Mouse (Mus musculus): Measurements from ENCODE around the gene Itih2.

Gene Itih2

GRCm38 (mm10) chr2:10118751-10119150 lies 12.4 kb downstream of the Itih2 start:
- no peak for DNase-seq (ENCODE audit: low spot score in 2 of 2)

DNA sequence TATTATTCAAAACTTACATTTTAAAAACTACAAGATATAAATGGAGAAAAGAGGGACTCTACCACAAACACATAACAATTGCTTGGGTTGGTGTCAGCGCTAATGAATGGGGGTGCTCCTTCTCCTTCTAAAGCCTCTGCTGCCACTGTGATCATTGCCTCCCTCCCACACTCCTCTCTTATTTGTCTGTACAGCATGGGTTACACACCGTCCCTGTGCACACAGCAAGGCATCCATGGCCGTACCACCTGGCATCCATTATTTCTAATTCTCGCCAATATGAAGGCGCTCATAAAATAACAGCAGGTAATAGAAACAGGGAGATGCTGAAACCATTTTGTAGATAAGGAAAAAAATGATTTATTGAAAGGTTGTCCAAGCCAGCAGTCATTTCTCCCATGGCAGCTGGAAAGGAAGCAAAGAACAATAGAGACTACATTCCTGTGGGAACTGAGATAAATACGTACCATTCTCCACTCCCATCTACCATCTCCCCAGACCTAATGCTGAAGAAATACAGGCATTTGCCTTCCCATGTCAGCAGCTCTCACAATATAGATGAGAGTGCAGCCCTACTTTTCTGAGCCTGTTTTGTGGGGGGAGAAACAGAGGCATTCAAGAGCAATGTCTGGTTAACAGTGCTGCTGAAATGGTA lies 22.5 kb downstream of the Itih2 start:
- DNase-seq (ENCODE audit: low spot score in 2 of 2): no peak

GRCm38 (mm10) chr2:10101180-10101579 lies 30.0 kb downstream of the Itih2 start:
- peak in 1 of 2 experiments; percentile 42 for DNase-seq (ENCODE audit: low spot score in 2 of 2)

- DNase-seq (ENCODE audit: low spot score in 2 of 2): no peak
Measured at GRCm38 (mm10) chr2:10100471-10100870, 30.7 kb downstream of the Itih2 start.

GRCm38 (mm10) chr2:10098598-10099215 lies 32.5 kb downstream of the Itih2 start:
- DNase-seq (ENCODE audit: low spot score in 2 of 2): peak in 1 of 2 experiments; percentile 50

GRCm38 (mm10) chr2:10094327-10095100 lies 36.7 kb downstream of the Itih2 start:
- no peak for DNase-seq (ENCODE audit: low spot score in 2 of 2)

- DNase-seq (ENCODE audit: low spot score in 2 of 2): no peak
Measured at GRCm38 (mm10) chr2:10087256-10087850, 43.8 kb downstream of the Itih2 start.

DNA sequence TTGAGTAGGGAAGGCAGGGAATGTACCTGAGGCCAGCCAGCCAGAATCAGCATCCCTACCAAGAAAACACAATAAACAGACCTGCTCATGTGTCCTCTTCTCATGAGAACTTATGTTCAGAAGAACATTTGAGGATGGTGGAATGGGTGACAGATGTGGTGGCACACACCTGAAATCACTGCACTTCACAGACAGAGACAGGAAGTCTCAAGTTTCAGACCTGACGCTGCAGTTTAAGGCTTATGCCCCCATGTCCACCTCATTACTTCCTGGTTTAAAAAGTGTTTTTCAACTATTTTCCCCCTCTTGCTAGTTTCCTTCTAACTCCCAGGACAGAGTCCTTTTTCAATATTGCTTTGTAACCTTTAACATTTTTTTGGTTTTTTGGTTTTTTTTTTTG lies 48.5 kb downstream of the Itih2 start:
- DNase-seq (ENCODE audit: low spot score in 2 of 2): no peak

GRCm38 (mm10) chr2:10081453-10082080 lies 49.6 kb downstream of the Itih2 start:
- no peak for DNase-seq (ENCODE audit: low spot score in 2 of 2)

GRCm38 (mm10) chr2:10080310-10081010 lies 50.7 kb downstream of the Itih2 start, which contains the start of the genes Atp5c1 and Kin:
Gene Atp5c1, minus strand, starts transcription at chr2:10080510.
Gene Kin, plus strand, starts transcription at chr2:10080593.
- DNase-seq (ENCODE audit: low spot score in 2 of 2): peak; percentile 94 to 95

- DNase-seq (ENCODE audit: low spot score in 2 of 2): no peak
Measured at GRCm38 (mm10) chr2:10079745-10080309, 51.4 kb downstream of the Itih2 start.

DNA sequence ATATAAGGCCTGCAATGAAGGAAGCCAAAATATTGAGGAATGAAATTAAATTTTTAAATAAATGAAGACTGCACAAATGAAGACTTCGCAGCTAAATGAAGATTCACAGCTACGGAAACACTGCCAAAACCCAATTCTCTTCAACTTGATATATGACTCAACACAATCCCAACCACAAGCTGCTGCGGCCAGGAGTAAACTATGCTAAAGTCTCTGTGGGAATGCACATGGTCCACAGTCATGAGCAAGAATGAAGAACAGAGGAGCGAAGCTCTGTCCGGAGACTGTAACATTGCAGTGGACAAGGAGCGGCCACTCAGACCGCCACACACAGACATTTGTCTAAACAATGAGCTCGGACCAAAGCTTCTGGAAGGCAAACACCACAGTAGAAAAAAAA lies 54.5 kb downstream of the Itih2 start:
- no peak for DNase-seq (ENCODE audit: low spot score in 2 of 2)

GRCm38 (mm10) chr2:10074470-10074869 lies 56.7 kb downstream of the Itih2 start:
- no peak for DNase-seq (ENCODE audit: low spot score in 2 of 2)

DNA sequence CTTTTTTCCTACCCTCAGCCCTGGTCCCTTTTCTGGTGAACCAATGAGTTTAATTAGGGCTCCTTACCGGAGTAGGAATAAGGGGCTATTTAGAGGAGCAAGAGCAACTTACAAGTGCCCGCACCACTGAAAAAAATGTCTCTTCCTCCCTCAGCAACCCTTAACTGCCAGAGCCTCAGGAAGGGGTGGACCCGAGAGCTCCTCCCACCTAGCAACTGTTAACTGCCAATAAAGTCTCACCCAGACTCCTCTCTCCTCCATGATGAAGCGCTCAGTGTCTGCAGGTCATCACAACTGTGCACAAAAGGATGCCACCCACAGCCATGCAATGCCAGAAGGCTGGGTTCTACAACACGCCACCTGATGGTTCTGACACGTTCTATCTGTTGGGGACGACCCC lies 59.4 kb downstream of the Itih2 start:
- no peak for DNase-seq (ENCODE audit: low spot score in 2 of 2)

- DNase-seq (ENCODE audit: low spot score in 2 of 2): no peak
Measured at GRCm38 (mm10) chr2:10058836-10059235, 72.4 kb downstream of the Itih2 start.

DNA sequence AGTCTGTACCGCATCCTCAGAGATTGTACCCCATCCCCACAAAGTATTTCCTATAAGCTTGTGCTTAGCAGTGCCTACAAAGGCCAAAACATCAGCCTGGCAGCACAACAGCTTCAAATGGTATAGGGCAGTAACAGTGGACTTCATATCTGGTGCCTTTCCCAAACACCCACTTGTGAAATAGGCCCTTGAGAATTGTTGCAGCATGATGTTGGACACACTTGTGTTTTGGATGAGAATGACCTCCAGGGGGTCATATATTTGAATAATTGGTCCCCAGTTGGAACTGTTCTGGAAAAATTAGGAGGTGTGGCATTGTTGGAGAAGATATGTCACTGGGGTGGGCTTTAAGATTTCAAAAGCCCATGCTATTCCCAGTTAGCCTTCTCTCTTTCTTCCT lies 79.2 kb downstream of the Itih2 start:
- no peak for DNase-seq (ENCODE audit: low spot score in 2 of 2)

- peak; percentile 27 to 33 for DNase-seq (ENCODE audit: low spot score in 2 of 2)
Measured at GRCm38 (mm10) chr2:10050878-10051277, 80.3 kb downstream of the Itih2 start.

GRCm38 (mm10) chr2:10049456-10049855 lies 81.7 kb downstream of the Itih2 start:
- DNase-seq (ENCODE audit: low spot score in 2 of 2): no peak

DNA sequence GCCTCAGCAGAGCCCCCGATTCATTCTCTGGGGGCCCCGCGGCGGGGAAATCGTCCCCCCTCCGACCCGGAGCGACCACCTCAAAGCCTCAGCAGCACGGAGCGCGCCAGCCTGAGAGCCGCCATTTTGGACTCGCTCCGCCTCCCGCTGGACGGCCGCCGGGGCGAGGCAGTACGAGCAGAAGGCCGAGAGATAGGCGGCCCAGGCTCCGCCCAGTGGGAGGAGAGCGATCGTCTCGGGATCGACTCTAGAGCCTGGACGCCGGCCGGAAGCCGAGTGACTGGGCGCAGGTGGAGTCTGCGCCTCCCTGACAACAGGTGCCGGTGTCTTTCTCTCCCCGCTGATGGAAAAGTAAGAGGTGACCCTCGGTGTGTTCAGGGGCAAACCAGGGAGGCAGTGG lies 82.7 kb downstream of the Itih2 start, which contains the start of gene Taf3:
Gene Taf3 (minus strand): TSS at position 136 of the 400 bp plus-strand sequence.
- peak; percentile 80 to 89 for DNase-seq (ENCODE audit: low spot score in 2 of 2)

DNA sequence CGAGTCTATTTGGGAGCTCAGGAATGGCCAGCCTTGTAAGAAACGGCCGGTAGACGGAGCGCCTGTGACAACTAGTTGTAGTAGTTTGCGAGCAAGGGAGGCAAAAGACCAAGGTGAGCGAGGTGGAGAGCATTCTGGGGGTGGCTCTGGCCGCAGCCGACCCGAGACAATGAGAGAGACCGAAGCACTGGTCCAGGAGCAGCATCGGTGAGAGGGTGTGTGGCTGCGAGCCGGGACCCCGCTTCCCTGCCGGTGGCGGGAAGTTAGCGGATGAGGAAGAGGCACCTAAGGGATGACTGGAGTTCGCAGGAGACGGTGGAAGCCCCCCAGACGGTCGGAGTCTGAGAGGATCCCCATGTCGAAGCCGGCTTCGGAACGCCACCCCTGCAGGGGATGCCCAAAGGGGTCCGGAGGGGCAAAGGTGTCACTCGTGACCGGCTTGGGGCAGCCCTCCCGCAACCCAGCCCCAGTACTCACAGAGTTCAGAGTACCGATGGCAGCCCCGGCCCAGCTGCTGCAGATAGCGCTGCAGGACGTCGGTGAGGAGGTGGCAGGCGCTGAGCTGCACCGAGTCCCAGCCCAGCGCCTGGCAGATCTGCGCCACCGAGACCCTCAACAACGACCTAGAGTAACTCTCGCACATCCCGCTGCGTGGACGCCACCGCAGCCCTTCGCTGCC lies 83.3 kb downstream of the Itih2 start:
- peak; percentile 18 to 27 for DNase-seq (ENCODE audit: low spot score in 2 of 2)

Data from frontal cortex, postnatal 14 days (tissue).